Mouse (Mus musculus) testis, postnatal 14 days (tissue): ENCODE results near the gene Yju2.

ENCODE experiments used
- DNase-seq: peaks from one replicate; pipeline ENCODE4 v3.0.0; 2021; ENCODE audit warnings: low spot score

Yju2 gene

DNA sequence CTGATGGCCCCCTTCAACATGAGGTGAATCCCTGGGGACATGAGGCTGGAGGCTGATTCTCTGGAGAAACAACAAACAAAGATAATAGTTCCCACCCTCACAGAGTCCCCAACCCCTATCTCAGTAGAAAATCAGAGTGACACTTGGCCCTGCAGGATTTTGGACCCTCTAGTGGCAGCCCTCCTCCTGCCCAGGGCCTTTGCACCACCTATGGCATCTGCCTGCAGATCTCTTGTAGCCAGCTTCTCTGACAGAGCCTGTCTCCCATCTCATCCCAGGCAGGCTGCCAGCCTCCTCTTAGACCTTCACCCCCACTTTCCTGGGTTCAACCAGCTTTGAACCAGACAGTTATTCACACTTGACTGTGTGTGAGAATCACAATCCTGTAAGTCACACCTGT is 1.9 kb downstream of the Yju2 start:
- DNase-seq = no peak

DNA sequence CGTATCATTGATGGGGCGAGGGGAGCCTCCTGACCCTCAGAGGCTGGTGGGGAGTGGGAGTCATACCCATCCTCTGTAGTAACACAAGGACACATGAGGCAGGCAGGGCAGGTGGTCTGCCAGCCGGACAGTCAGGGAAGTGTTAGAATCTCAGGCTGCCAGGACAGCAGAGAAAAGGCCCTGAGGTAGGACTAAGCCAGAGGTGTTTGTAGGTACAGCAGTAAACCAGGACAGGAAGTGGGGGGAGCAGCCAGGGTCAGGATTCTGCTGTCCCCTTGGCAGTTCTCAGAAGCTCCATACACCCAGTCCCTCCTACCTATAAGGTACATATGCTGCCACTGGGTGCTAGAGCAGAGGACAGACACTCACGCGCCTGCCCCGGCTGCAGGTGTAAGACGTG is 2.7 kb downstream of the Yju2 start:
- DNase-seq = peak; percentile 5

DNA sequence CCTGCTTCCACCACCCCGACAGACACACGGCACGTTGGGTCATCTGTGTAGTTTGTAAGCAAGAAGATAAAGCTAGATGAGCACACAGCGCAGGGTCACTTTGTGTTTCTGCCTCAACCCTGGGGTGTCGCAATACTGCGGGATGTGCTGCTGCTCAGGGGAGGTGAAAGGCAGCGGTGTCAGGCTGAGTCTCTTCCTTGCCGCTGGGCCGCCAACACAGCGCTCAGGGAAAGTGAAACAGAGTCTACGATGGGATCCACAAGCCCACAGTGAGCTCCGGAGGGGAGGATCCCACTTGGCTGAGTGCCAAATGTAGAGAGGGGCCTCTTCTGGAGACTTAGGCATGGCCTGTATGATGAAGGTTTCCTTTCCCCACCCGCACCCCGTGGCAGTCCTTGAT is 4.3 kb downstream of the Yju2 start:
- no peak for DNase-seq

GRCm38 (mm10) chr17:55964496-55964895 is 5.6 kb downstream of the Yju2 start:
- no peak for DNase-seq

DNA sequence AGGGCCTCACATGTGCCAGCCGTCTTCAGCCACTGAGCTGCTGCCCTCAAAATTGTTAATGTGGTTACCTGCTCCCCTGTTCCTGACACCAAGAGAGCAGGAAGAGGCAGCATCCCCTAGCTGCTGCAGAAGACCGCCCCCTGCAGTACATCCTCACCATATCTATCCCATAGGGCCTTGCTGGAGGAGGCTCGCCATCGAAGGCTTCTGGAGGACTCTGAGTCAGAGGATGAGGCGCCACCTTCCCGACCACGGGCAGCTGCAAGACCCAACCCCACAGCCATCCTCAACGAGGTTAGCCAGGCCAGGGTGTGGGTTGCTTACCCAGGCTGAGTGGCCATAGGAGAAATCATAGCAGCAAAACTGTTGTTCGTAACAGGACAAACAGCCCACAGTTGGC is 6.1 kb downstream of the Yju2 start:
- DNase-seq = no peak

- DNase-seq = no peak
Observed at GRCm38 (mm10) chr17:55967186-55967585, 8.3 kb downstream of the Yju2 start.

DNA sequence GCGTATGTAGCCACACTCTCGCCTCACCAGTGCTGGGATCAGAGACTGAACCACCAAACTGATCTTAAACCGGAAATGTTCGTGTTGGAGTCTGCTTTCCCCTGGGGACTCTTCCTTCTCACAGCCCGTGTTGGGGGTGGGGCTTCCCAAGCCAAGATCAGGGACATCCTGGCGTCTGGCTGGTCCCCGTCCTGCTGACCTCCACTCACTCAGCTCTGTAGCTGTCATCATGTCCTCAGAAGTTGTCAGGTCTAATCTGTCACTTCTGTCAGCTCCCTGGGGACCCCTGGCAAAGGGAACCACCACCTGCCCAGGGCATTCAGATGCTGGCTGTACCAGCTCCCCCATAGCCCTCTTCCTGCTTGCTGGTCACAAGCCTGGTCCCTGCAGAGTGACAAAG is 9.3 kb downstream of the Yju2 start:
- DNase-seq = no peak

- no peak for DNase-seq
Observed at GRCm38 (mm10) chr17:55969560-55969959, 10.7 kb downstream of the Yju2 start.

DNA sequence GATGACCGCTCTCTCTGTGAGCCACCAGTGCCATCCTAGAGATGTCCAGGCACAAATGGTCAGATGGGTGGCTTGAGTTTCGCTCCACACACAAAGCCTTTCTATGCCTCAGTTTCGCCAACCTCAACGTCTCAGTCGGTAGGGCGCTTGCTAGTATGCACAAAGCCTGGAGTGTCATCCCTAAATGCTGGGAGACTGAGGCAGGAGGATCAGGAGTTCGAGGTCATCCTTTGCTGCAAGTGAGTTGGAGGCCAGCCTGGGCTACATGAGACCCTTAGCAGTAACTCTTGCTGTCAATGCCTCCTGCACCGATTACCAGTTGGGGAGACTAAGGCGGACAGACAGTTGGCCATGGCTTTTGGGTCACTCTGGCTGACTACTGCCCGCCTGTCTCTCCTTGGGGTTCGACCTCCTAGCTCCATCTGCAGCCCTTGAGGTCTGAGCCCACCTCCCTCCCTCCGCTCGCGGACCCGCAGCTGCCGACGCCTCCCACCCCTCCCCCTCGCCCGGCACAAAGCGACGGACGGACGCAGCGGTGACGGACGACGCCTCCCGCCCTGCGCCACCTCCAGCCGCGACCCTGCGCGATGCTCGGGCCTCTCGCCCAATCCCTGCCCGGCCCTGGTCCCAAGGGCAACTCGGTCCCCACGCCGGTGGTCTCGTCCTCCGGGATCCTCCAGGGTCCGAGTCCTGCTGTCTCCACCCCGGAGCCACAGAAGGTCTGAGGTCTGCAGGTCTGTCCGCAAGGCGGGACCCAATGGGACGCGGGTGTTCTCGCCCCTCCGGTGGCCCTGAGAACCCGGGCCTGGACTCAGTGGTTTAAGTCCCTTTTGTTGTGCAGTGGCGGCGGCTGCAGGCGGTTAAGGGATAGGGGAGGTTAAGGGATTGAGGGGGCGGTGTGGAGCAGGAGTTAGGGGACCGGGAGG is 11.3 kb downstream of the Yju2 start, which contains the start of gene Shd:
TSS of gene Shd (plus strand) at position 502 of the 926 bp plus-strand sequence.
- no peak for DNase-seq

DNA sequence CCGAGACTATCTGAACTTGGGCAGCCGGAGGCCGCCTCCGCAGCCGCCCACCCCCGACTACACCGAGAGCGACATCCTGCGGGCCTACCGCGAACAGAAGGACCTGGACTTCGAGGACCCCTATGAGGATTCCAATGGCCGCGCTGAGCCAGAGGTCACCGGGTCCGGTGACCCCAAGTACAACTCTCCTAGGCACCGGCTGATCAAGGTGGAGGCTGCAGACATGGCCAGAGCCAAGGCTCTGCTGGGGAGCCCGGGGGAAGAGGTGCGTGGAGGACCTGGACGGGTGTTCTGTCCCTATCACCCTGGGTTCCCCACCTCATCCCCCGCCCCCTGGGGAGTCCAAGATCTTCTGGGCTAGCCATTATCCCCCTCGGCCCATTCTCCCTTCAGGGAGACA is 12.6 kb downstream of the Yju2 start:
- no peak for DNase-seq

GRCm38 (mm10) chr17:55976255-55976862 is 17.5 kb downstream of the Yju2 start:
- DNase-seq = no peak

- no peak for DNase-seq
Observed at GRCm38 (mm10) chr17:55977301-55977700, 18.4 kb downstream of the Yju2 start.

- DNase-seq = peak; percentile 76
Observed at GRCm38 (mm10) chr17:55986030-55986961, 27.4 kb downstream of the Yju2 start, which contains the start of gene Fsd1. Fsd1 (plus strand) TSS chr17:55986509.

GRCm38 (mm10) chr17:55990278-55990898 is 31.5 kb downstream of the Yju2 start:
- no peak for DNase-seq

DNA sequence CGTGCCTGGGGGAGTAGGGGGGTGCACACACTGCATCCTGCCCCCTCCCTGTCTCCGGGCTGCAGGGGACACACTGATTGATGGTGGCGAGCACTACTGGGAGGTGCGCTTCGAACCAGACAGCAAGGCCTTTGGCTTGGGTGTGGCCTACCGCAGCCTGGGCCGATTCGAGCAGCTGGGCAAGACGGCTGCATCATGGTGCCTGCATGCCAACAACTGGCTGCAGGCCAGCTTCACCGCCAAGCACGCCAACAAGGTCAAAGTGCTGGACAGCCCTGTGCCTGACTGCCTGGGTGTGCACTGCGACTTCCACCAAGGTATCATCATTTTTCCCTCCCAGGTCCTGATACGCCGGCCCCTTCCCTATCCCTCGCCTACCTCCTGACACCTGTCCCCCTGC is 37.1 kb downstream of the Yju2 start:
- no peak for DNase-seq

GRCm38 (mm10) chr17:55999794-56000499 is 41.0 kb downstream of the Yju2 start:
- no peak for DNase-seq

DNA sequence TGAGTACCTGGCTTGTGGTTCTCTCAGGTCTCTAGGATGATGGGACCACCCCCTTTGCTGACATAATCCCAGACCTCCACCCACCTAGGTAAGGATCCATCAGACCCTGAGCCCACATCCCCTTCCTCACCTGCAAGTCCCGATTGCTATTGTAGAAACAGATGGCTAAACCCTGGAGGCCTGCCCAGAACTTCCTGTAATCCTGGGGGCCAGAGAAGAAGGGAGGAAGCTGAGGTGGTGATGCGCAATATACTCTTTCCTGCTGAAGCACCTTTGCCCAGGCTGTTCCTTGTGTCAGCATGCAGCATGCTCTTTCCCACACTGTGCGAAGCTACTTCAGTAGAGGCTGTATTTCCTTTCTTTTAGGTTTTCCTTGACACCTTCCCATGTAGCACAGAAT is 44.1 kb downstream of the Yju2 start:
- no peak for DNase-seq

DNA sequence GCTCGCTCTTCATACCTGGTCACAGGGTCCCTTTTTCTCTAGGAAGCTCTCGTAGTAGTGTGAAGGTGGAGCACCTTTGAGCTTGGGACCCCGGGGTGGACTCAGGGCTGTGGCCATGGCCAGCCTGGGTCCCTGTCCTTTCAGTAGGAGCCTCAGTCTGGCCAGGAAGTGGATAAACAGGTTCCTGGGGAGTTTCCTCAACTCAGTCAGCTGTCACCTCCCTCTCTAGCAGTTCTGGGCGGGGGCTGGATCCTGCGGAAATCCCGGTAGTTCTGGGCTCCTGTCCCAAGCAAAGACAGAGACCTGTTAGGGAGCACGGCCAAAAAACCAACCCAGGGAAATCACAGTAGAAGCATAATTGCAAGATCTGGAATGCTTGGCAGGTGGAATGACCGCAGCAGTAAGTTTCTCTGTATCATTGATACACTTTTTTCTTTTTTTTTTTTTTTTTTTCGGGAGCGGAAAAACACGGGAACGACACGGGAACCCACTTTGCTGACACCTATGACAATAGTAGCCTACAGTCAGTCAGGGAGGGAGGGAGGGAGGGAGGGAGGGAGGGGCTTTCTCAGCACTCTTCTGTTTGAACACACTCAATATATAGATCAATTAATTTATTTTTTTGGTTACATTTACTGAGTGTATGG is 46.6 kb downstream of the Yju2 start, which contains the start of the genes Stap2 and Mpnd:
TSS of gene Stap2 (minus strand) at position 170 of the 647 bp plus-strand sequence.
TSS of gene Mpnd (plus strand) at position 297 of the 647 bp plus-strand sequence.
- DNase-seq = no peak

DNA sequence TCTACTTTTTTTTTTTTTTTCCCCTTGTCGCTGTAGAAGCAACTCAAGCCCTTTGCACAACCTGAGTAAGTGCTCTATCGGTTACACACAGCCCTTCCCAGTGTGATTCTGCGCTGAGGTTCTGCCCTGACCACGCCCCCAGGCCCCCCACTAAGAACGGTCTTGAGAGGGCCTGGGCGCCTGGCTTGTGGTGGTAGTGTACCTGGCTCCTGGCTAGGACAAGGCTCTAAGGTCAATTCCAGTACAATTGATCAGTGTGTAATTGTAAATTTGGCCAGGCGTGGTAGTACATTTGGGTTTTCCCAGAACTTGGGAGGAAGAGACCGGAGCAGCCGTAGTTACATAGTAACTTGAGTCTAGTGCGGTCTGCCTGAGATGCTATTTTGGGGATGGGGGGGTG is 48.1 kb downstream of the Yju2 start:
- DNase-seq = peak; percentile 73
